Mouse (Mus musculus): Measurements from ENCODE around the gene Rnaset2b.
"Not testable (repeated sequence)": the region's sequence is repeated elsewhere in the genome, so short reads cannot be mapped to it uniquely, and the experiment has no call there.

DNA sequence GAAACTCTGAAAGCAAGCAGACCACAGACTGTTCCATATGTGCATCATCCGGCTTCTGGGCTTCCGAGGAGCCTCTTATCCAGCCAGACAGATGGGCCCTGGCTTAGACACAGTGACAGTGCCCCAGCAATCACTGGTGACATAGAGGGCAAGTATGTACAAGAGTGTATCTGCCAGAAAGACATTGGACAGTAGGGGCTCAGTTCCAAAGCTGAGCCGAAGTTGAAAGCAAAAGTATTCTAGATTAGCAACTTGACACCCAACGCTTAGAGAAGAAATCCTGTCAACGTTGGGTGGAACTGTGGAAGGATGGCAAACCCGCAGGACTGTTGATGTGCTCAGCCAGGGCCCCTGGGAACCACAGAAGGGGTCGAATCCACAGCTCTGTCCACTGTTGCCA, 59.8 kb downstream of the Rnaset2b start:
- not testable (repeated sequence) for TF ChIP-seq ZNF384 (IDR thresholded peaks at IDR 0.05; ENCODE audit: low read depth, low read length); MAFK (IDR thresholded peaks at IDR 0.05; ENCODE audit: insufficient read depth, low read depth, low read length)

All from ES-E14 (cell line).